Mouse (Mus musculus) forebrain, postnatal 0 days (tissue): ENCODE results near the gene Pkp2. TPM values are rescaled to one million over a fixed set of nuclear protein-coding genes. Genes with fewer than 3 reads are reported as not detected.
"Not testable (repeated sequence)": the region's sequence is repeated elsewhere in the genome, so short reads cannot be mapped to it uniquely, and the experiment has no call there.

Source experiments
- ATAC-seq: fragments of 200-750 bp; cut with Nextera tagmentation; 2 replicates; pipeline ENCODE4 v1.8.0; 2017; ENCODE audit warnings: mild to moderate bottlenecking, moderate library complexity
- DNase-seq: peaks from one replicate; pipeline ENCODE4 v3.0.0-alpha.2; 2015
- H3K27ac ChIP-seq: fragments of 300-500 bp; sonication (generic); 2 replicates; pipeline ENCODE4 v1.5.1; 2014; ENCODE audit warnings: low read depth, mild to moderate bottlenecking, antibody characterized with exemption, low read length, moderate library complexity, mixed read lengths
- H3K27me3 ChIP-seq: fragments of 300-500 bp; sonication (generic); 2 replicates; pipeline ENCODE4 v1.6.1; 2014; ENCODE audit warnings: mild to moderate bottlenecking, low read length, mixed read lengths; ENCODE audit not compliant: insufficient read depth
- H3K36me3 ChIP-seq: fragments of 300-500 bp; sonication (generic); 2 replicates; pipeline ENCODE4 v1.6.1; 2014; ENCODE audit warnings: mild to moderate bottlenecking, moderate library complexity; ENCODE audit not compliant: insufficient read depth
- H3K4me1 ChIP-seq: fragments of 300-500 bp; sonication (generic); 2 replicates; pipeline ENCODE4 v1.6.1; 2014; ENCODE audit warnings: antibody characterized with exemption; ENCODE audit not compliant: insufficient read depth
- H3K4me2 ChIP-seq: fragments of 300-500 bp; sonication (generic); 2 replicates; pipeline ENCODE4 v1.6.1; 2014; ENCODE audit warnings: low read depth, mild to moderate bottlenecking, moderate library complexity
- H3K4me3 ChIP-seq: fragments of 300-500 bp; sonication (generic); 2 replicates; pipeline ENCODE4 v1.5.1; 2014; ENCODE audit warnings: low read depth, low read length, mixed read lengths
- H3K9ac ChIP-seq: fragments of 300-500 bp; sonication (generic); 2 replicates; pipeline ENCODE4 v1.6.1; 2014; ENCODE audit warnings: mild to moderate bottlenecking
- H3K9me3 ChIP-seq: fragments of 300-500 bp; sonication (generic); 2 replicates; pipeline ENCODE4 v1.6.1; 2016; ENCODE audit warnings: low read length
- CTCF ChIP-seq: sonication (generic); IDR thresholded peaks from 2 replicates; pipeline ENCODE4 v1.5.1; 2016; ENCODE audit warnings: antibody characterized with exemption, control low read depth, low read depth
- WGBS: fragments of 180-500 bp; shearing (Covaris S2); extraction: QIAGEN DNeasy Blood & Tissue Kit; methylation state at CpG from one replicate; pipeline ENCODE4 v1.1.7; 2014; 5-methylcytosine and 5-hydroxymethylcytosine counted together
- polyA plus RNA-seq: library from polyadenylated mRNA; unstranded; fragments of >200 nt; fragmentation: Nextera tagmentation; extraction: Ambion mirVana; gene quantifications from 2 replicates; pipeline ENCODE4 v1.2.1, GENCODE M21; 2015
- total RNA-seq: library from RNA; depleted of rRNA; stranded (reverse); fragments of >200 nt; gene quantifications from 2 replicates; pipeline ENCODE4 v1.2.3, GENCODE M21; 2014; rRNA removed

The Pkp2 gene
- 1.7 and 1.8 TPM in 2 replicates for total RNA-seq
- 0.53 and 0.84 TPM in 2 replicates for polyA plus RNA-seq

DNA sequence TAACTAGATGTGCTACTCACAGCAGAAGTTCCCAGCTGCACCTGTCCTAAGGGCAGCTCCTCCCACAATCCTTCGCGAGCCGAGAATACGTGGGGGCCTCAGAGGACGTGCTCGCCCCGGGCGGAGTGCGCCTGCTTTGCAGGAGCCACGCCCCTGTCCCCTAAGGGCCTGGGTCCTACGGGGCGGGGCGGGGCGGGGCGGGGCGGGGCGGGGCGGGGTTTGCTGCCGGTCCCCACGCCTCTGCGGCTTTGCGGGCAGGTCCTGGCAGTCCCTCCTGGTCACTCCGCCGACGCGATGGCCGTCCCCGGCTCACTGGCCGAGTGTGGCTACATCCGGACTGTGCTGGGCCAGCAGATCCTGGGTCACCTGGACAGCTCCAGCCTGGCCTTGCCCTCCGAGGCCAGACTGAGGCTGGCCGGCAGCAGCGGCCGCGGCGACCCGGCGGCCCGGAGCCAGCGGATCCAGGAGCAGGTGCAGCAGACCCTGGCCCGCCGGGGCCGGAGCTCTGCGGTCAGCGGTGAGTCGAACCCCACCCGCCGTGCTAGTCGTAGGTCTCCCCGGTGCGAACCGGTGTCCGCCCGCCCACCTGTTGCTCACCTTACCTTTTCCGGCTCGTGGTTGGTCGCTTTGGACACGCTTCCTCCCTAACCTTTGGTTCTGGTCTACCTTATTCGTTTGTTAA, at the start of gene Pkp2:
Gene Pkp2, plus strand, starts transcription at position 240 of the 682 bp plus-strand sequence.
- DNase-seq (peak; percentile 35), ATAC-seq (peak; percentile 90)
- H3K27ac ChIP-seq: no peak within 1 kb of the TSS
- H3K36me3 ChIP-seq: no peaks in the 10 kb centered on the region
- WGBS: under 1% methylated on average over 59 of the region's 59 CpGs
- H3K4me1 ChIP-seq: peaks cover 5% of the 10 kb centered on the region
- H3K4me2 ChIP-seq: peak within 1 kb of the TSS; percentile 100
- peaks cover 26% of the 10 kb centered on the region for H3K27me3 ChIP-seq
- no peaks in the 10 kb centered on the region for H3K9me3 ChIP-seq
- peak within 1 kb of the TSS; percentile 59 for H3K4me3 ChIP-seq
- TF ChIP-seq CTCF: no peak
- H3K9ac ChIP-seq: peak within 1 kb of the TSS; percentile 52

DNA sequence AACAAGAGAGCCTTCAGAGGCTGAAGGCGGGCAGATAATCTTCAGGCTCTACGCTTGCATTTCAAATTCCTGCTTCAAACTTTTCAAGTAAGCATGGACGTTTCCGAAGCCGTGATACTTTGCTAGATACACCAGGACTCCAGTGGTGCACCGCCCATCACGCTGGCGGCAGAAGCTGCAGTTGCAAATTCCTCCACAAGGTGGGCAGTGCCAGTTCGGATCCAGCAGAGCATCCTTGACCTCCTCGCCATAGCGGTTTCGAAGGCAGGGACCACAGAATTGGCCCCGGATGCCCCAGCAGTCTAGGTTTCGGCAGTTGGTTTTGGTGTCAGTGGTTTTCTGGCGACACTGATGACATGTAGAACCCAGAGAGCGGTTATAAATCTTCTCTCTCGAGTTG, 15.7 kb upstream of the Pkp2 start:
- no peak for TF ChIP-seq CTCF
- Histone ChIP-seq H3K4me3 (no peak overlapping the region), H3K9ac (no peak overlapping the region), H3K4me1 (no peaks in the 10 kb centered on the region), H3K27ac (no peak overlapping the region), H3K27me3 (no peaks in the 10 kb centered on the region), H3K36me3 (no peaks in the 10 kb centered on the region), H3K4me2 (no peak overlapping the region), H3K9me3 (no peaks in the 10 kb centered on the region)
- no peak for ATAC-seq
- DNase-seq: no peak
- WGBS: 71% methylated on average over 17 of the region's 17 CpGs

DNA sequence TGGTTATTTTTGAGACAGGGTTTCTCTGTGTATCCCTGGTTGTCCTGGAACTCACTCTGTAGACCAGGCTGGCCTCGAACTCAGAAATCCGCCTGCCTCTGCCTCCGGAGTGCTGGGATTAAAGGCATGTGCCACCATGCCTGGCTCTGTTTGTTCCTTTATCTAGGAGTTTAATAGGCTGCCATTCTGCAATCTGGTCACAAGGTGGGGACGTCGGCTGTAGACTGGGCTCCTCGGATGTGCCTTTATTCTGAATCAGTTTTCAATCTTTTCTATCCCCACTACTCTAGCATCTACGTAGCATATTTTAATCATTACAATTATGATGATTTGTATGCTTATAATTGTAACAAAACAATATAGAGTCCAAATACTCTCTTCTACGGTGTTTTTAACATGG, 11.1 kb upstream of the Pkp2 start:
- H3K9me3 ChIP-seq, H3K27me3 ChIP-seq, H3K36me3 ChIP-seq, H3K4me3 ChIP-seq, H3K9ac ChIP-seq, H3K4me2 ChIP-seq, H3K27ac ChIP-seq, H3K4me1 ChIP-seq: not testable (repeated sequence)
- peak; percentile 89 for ATAC-seq
- WGBS: 33% methylated on average over 8 of the region's 8 CpGs
- peak; percentile 37 for DNase-seq
- TF ChIP-seq CTCF: peak; percentile 66

DNA sequence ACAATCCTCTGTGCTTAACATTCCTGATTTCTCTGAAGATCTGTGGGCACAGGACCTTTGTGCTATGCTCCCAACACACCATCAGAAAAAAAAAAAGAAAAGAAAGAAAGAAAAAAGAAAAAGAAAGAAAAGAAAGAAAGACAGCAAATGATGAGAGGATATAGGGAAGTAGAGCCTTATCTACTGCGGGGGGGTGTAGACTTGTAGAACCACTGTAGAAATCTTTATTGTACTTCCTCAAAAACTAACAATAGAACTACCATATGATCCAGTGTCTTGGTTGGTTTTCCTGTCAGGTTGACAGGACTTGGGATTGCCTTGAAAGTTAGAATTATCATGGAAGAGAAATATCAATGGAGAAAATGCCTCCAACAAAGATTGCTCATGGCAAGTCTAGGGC, 8.5 kb upstream of the Pkp2 start:
- no peak overlapping the region for H3K9ac ChIP-seq
- WGBS: 98% methylated on average over 1 of the region's 1 CpGs
- H3K4me1 ChIP-seq: no peaks in the 10 kb centered on the region
- no peak for ATAC-seq
- no peak for TF ChIP-seq CTCF
- no peaks in the 10 kb centered on the region for H3K9me3 ChIP-seq
- no peak overlapping the region for H3K27ac ChIP-seq
- no peaks in the 10 kb centered on the region for H3K36me3 ChIP-seq
- no peaks in the 10 kb centered on the region for H3K27me3 ChIP-seq
- H3K4me2 ChIP-seq: no peak overlapping the region
- no peak for DNase-seq
- no peak overlapping the region for H3K4me3 ChIP-seq

DNA sequence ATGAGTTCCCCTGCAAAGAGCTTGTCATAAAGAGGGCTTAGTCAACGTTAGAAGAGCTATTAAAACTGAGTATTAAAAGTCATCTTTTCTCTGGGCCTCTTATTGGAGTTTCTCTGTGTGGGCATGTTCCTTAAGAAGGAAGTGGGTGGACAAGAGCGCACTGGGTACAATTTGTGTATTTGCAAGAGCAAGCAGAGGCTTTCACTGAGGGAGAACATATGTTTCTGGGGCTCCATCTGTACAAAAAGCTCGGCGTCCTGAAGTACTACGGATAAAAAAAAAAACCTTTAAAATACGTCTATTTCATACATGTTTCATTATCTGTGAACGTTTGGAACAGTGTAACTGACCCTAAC, 417 bp upstream of the Pkp2 start:
- H3K9me3 ChIP-seq: no peaks in the 10 kb centered on the region
- no peaks in the 10 kb centered on the region for H3K36me3 ChIP-seq
- DNase-seq: no peak
- WGBS: 12% methylated on average over 7 of the region's 7 CpGs
- peak overlapping the region; percentile 59 for H3K4me3 ChIP-seq
- peak overlapping the region; percentile 52; the same call in 1 of the 2 replicates for H3K9ac ChIP-seq
- no peak for TF ChIP-seq CTCF
- peak overlapping the region; percentile 100 for H3K4me2 ChIP-seq
- no peak overlapping the region for H3K27ac ChIP-seq
- H3K27me3 ChIP-seq: peaks cover 26% of the 10 kb centered on the region
- H3K4me1 ChIP-seq: peaks cover 5% of the 10 kb centered on the region
- no peak for ATAC-seq

DNA sequence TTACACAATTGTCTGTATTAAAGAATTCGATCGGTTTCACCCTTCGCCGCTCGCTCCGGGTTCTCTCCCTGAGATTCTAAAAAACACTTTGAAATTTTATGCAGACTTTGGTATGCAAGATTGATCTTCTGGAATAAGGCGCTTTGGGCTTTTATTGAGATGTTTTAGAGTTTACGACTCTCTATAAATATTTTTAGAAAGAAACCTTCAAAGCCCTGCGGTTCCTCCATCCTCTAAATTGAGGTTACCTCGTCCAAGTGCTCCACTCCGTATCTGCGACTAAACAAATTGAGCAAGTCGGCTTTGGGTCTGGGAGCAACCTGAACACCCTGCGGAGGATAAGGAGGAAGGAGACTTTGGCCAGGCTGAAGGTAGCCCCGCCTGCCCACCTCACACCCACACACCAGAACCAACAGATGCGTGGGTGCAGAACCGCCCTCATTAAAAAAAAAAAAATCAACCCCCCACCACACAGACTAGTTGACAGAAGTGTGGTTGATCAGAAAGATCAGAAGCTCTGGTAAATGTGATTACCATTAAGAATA, 715 bp downstream of the Pkp2 start:
- ATAC-seq: no peak

DNA sequence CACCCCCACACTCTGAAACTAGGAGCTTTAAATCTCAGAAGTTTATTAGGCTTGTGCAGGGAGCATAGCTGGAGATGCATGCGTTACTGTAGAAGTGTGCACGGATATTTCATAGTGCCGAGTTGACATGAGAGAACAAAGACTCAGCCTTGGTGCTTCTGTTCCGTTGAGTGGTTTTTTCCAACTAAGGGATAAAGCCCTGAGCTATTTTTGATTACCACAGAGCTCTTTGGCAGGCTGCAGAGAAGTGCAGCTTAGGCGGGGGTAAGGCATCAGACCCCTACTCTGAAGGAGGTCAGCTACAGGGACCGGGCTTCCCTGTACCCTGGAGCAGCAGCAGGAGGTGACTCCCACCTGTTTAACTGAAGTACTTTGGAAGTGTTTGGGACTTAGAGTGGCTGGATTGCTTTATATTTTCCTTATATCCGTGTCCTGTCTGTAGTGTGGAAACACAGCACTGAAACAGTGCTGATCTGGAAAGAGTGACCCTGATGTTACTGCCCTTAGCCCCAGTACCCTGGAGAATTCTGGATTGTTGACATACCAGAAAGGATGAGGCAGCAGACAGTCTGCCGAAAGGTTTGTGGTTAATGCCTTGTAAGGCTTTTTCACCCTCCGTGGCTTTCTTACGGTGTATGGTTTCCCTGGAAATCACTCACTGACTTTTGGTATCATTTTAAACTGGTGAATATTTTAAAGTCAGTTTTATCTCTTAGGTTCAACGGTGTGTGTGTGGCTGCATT, 2.7 kb downstream of the Pkp2 start:
- H3K9ac ChIP-seq: no peak overlapping the region
- ATAC-seq (no peak), DNase-seq (no peak)
- H3K9me3 ChIP-seq: no peaks in the 10 kb centered on the region
- no peak overlapping the region for H3K4me3 ChIP-seq
- WGBS: 33% methylated on average over 11 of the region's 11 CpGs
- no peak overlapping the region for H3K4me2 ChIP-seq
- H3K27ac ChIP-seq: no peak overlapping the region
- peaks cover 26% of the 10 kb centered on the region for H3K27me3 ChIP-seq
- peaks cover 5% of the 10 kb centered on the region for H3K4me1 ChIP-seq
- TF ChIP-seq CTCF: no peak
- H3K36me3 ChIP-seq: no peaks in the 10 kb centered on the region

More for the DNA sequence above, 715 bp downstream of the Pkp2 start:
- H3K27me3 ChIP-seq: peaks cover 26% of the 10 kb centered on the region
- 3% methylated on average over 17 of the region's 17 CpGs for WGBS
- no peak overlapping the region for H3K27ac ChIP-seq
- no peaks in the 10 kb centered on the region for H3K9me3 ChIP-seq
- H3K36me3 ChIP-seq: no peaks in the 10 kb centered on the region
- H3K4me1 ChIP-seq: peaks cover 5% of the 10 kb centered on the region
- DNase-seq: peak; percentile 17
- TF ChIP-seq CTCF: no peak
- peak overlapping the region; percentile 52 for H3K9ac ChIP-seq
- peak overlapping the region; percentile 59 for H3K4me3 ChIP-seq
- peak overlapping the region; percentile 100 for H3K4me2 ChIP-seq
